Mouse (Mus musculus): ENCODE data around the gene Cacybp.

The Cacybp gene

GRCm38 (mm10) chr1:160214171-160214570 is 1.5 kb upstream of the Cacybp start:
- DNase-seq (ENCODE audit: low spot score in 2 of 2): no peak

GRCm38 (mm10) chr1:160212123-160212691 is 468 bp downstream of the Cacybp start:
- no peak for DNase-seq (ENCODE audit: low spot score in 2 of 2)

- no peak for DNase-seq (ENCODE audit: low spot score in 2 of 2)
Observed at GRCm38 (mm10) chr1:160211597-160212122, 1.0 kb downstream of the Cacybp start.

GRCm38 (mm10) chr1:160210566-160210965 is 2.1 kb downstream of the Cacybp start:
- no peak for DNase-seq (ENCODE audit: low spot score in 2 of 2)

GRCm38 (mm10) chr1:160209844-160210243 is 2.8 kb downstream of the Cacybp start:
- DNase-seq (ENCODE audit: low spot score in 2 of 2): no peak

- no peak for DNase-seq (ENCODE audit: low spot score in 2 of 2)
Observed at GRCm38 (mm10) chr1:160205486-160205885, 7.2 kb downstream of the Cacybp start.

GRCm38 (mm10) chr1:160195337-160195663 is 17.4 kb downstream of the Cacybp start:
- DNase-seq (ENCODE audit: low spot score in 2 of 2): no peak

GRCm38 (mm10) chr1:160194529-160195336 is 17.9 kb downstream of the Cacybp start, which contains the start of gene Mrps14:
Mrps14 (plus strand) TSS chr1:160195215.
- DNase-seq (ENCODE audit: low spot score in 2 of 2): peak; percentile 98 to 99

- DNase-seq (ENCODE audit: low spot score in 2 of 2): no peak
Observed at GRCm38 (mm10) chr1:160184506-160184905, 28.2 kb downstream of the Cacybp start.

GRCm38 (mm10) chr1:160181216-160181615 is 31.5 kb downstream of the Cacybp start:
- no peak for DNase-seq (ENCODE audit: low spot score in 2 of 2)

GRCm38 (mm10) chr1:160176903-160177302 is 35.8 kb downstream of the Cacybp start:
- no peak for DNase-seq (ENCODE audit: low spot score in 2 of 2)

- no peak for DNase-seq (ENCODE audit: low spot score in 2 of 2)
Observed at GRCm38 (mm10) chr1:160166600-160166999, 46.1 kb downstream of the Cacybp start.

- no peak for DNase-seq (ENCODE audit: low spot score in 2 of 2)
Observed at GRCm38 (mm10) chr1:160158190-160158589, 54.5 kb downstream of the Cacybp start.

- DNase-seq (ENCODE audit: low spot score in 2 of 2): no peak
Observed at GRCm38 (mm10) chr1:160153480-160153879, 59.2 kb downstream of the Cacybp start, which contains the start of gene Tnn. Tnn (minus strand) TSS chr1:160153580.
